Comparison of ENCODE assay signal across 9 mouse cellular contexts in genomic region chr2:92373437-92373813, GRCm38 (mm10). TPM values are rescaled to one million over a fixed set of nuclear protein-coding genes. Genes with fewer than 3 reads are reported as not detected.
DNase-seq lines count a peak whose midpoint lies in the region; ATAC-seq and TF ChIP-seq lines count a peak whose summit lies in the region.
"Had no signal": no experiment of that assay in that cellular context is flagged by ENCODE, and none has a peak within 500 bp of the region (broad histone marks: within the 10 kb centered on the region; RNA-seq: fewer than 3 reads in every experiment).

No protein-coding gene starts in this region.

- H3K36me3 ChIP-seq in hindbrain, embryonic 10.5 days, result peaks cover 15% of the 10 kb centered on the region
- peaks cover 2% of the 10 kb centered on the region; the same call in 1 of the 2 replicates for H3K36me3 ChIP-seq in hindbrain, postnatal 0 days (ENCODE audit: insufficient read depth, low read length)
- peaks cover 7% of the 10 kb centered on the region for H3K36me3 ChIP-seq in neural tube, embryonic 15.5 days
- H3K36me3 ChIP-seq in intestine, embryonic 16.5 days (ENCODE audit: control insufficient read depth, insufficient read depth, low read length), result peaks cover 6% of the 10 kb centered on the region; the same call in 1 of the 2 replicates

- H3K4me2 ChIP-seq in hindbrain, postnatal 0 days (ENCODE audit: low read depth, low read length), result no peak overlapping the region
- H3K4me2 ChIP-seq in neural tube, embryonic 15.5 days, result 0 out of 2 replicates have a peak overlapping the region, but pooled peaks have one; percentile 92
- H3K4me2 ChIP-seq in intestine, embryonic 16.5 days (ENCODE audit: low read depth, low read length), result no peak overlapping the region

- H3K9ac ChIP-seq in hindbrain, postnatal 0 days (replicated peaks; ENCODE audit: low read length), result no peak overlapping the region
- H3K9ac ChIP-seq in neural tube, embryonic 15.5 days (replicated peaks), result no peak overlapping the region
- no peak overlapping the region for H3K9ac ChIP-seq in intestine, embryonic 16.5 days (ENCODE audit: low read depth, low read length)

- H3K4me3 ChIP-seq in hindbrain, embryonic 10.5 days, result no peak overlapping the region
- no peak overlapping the region for H3K4me3 ChIP-seq in hindbrain, postnatal 0 days (ENCODE audit: low read length)
- no peak overlapping the region for H3K4me3 ChIP-seq in neural tube, embryonic 15.5 days (replicated peaks)
- no peak overlapping the region for H3K4me3 ChIP-seq in intestine, embryonic 16.5 days (ENCODE audit: low read length)

- H3K4me1 ChIP-seq in hindbrain, embryonic 10.5 days (replicated peaks), result peaks cover 76% of the 10 kb centered on the region
- H3K4me1 ChIP-seq in hindbrain, postnatal 0 days (ENCODE audit: insufficient read depth, low read length), result peaks cover 29% of the 10 kb centered on the region
- H3K4me1 ChIP-seq in neural tube, embryonic 15.5 days, result peaks cover 62% of the 10 kb centered on the region
- peaks cover 44% of the 10 kb centered on the region for H3K4me1 ChIP-seq in intestine, embryonic 16.5 days (ENCODE audit: control insufficient read depth, insufficient read depth, low read length)

- TF ChIP-seq CTCF in hindbrain, postnatal 0 days (IDR thresholded peaks at IDR 0.05; ENCODE audit: low read depth), result no peak

- DNase-seq in hindbrain, embryonic 10.5 days (ENCODE audit: low spot score), result no peak
- DNase-seq in hindbrain, postnatal 0 days (ENCODE audit: low spot score), result no peak
- DNase-seq in neural tube, embryonic 10.5 days (ENCODE audit: extremely low spot score, low spot score), result no peak
- DNase-seq in thymus, postnatal 14 days, result peak; percentile 41
- DNase-seq in spleen, postnatal 4 days (ENCODE audit: low spot score in 2 of 2), result no peak
- DNase-seq: liver had no signal

- WGBS in hindbrain, embryonic 10.5 days, result 85% methylated on average over 11 of the region's 11 CpGs
- 81% methylated on average over 11 of the region's 11 CpGs for WGBS in hindbrain, postnatal 0 days
- 64% methylated on average over 11 of the region's 11 CpGs for WGBS in neural tube, embryonic 15.5 days
- 81% methylated on average over 11 of the region's 11 CpGs for WGBS in intestine, embryonic 16.5 days

- ATAC-seq in hindbrain, postnatal 0 days, result no peak
- no peak for ATAC-seq in neural tube, embryonic 15.5 days (ENCODE audit: low FRiP score)
- ATAC-seq in intestine, embryonic 16.5 days, result no peak
- ATAC-seq: activated CD4-positive, CD25-positive, alpha-beta regulatory T cell, adult 4 months had no signal

- peak overlapping the region; percentile 91; the same call in 1 of the 2 replicates for H3K27ac ChIP-seq in hindbrain, embryonic 10.5 days
- no peak overlapping the region for H3K27ac ChIP-seq in hindbrain, postnatal 0 days
- no peak overlapping the region for H3K27ac ChIP-seq in neural tube, embryonic 15.5 days (replicated peaks)
- H3K27ac ChIP-seq in intestine, embryonic 16.5 days (ENCODE audit: low read length), result peak overlapping the region; percentile 79

- peaks cover 39% of the 10 kb centered on the region for H3K27me3 ChIP-seq in hindbrain, embryonic 10.5 days (ENCODE audit: insufficient read depth, poor library complexity, severe bottlenecking)
- H3K27me3 ChIP-seq in hindbrain, postnatal 0 days (ENCODE audit: insufficient read depth, low read length), result no peaks in the 10 kb centered on the region
- peaks cover 35% of the 10 kb centered on the region for H3K27me3 ChIP-seq in neural tube, embryonic 15.5 days (replicated peaks)
- peaks cover 10% of the 10 kb centered on the region; the same call in 1 of the 2 replicates for H3K27me3 ChIP-seq in intestine, embryonic 16.5 days (replicated peaks; ENCODE audit: control insufficient read depth, insufficient read depth, low read length)

- no peaks in the 10 kb centered on the region for H3K9me3 ChIP-seq in hindbrain, embryonic 10.5 days
- H3K9me3 ChIP-seq in hindbrain, postnatal 0 days (ENCODE audit: low read length), result no peaks in the 10 kb centered on the region
- H3K9me3 ChIP-seq in neural tube, embryonic 15.5 days (replicated peaks), result no peaks in the 10 kb centered on the region
- H3K9me3 ChIP-seq in intestine, embryonic 16.5 days (ENCODE audit: control insufficient read depth, low read length), result no peaks in the 10 kb centered on the region

RNA-seq across cellular contexts. Expression of gene Pex16, which starts 1.1 kb away (rescaled TPM):
- 26.0 and 30.1 TPM in 2 replicates for polyA plus RNA-seq in hindbrain, embryonic 10.5 days (2016; fragmentation: Nextera tagmentation; extraction: Ambion mirVana)
- total RNA-seq in hindbrain, postnatal 0 days (2014; rRNA removed), result 27.8 and 35.2 TPM in 2 replicates
- 44.3 and 48.6 TPM in 2 replicates for polyA plus RNA-seq in hindbrain, postnatal 0 days (2015; fragmentation: Nextera tagmentation; extraction: Ambion mirVana)
- polyA plus RNA-seq in neural tube, embryonic 15.5 days (2015; fragmentation: Nextera tagmentation; extraction: Ambion mirVana), result 39.1 and 39.7 TPM in 2 replicates
- polyA plus RNA-seq in intestine, embryonic 16.5 days (2015; fragmentation: Nextera tagmentation; extraction: Ambion mirVana), result 66.2 and 70.8 TPM in 2 replicates

RNA-seq across cellular contexts. Expression of gene Large2, which starts 1.2 kb away (rescaled TPM):
- polyA plus RNA-seq in hindbrain, embryonic 10.5 days (2016; fragmentation: Nextera tagmentation; extraction: Ambion mirVana), result 7.8 and 12.5 TPM in 2 replicates
- 0.11 and 0.16 TPM in 2 replicates for total RNA-seq in hindbrain, postnatal 0 days (2014; rRNA removed)
- 1.8 and 2.1 TPM in 2 replicates for polyA plus RNA-seq in hindbrain, postnatal 0 days (2015; fragmentation: Nextera tagmentation; extraction: Ambion mirVana)
- polyA plus RNA-seq in neural tube, embryonic 15.5 days (2015; fragmentation: Nextera tagmentation; extraction: Ambion mirVana), result 0.95 and 2.5 TPM in 2 replicates
- polyA plus RNA-seq in intestine, embryonic 16.5 days (2015; fragmentation: Nextera tagmentation; extraction: Ambion mirVana), result 11.8 and 12.3 TPM in 2 replicates
- polyA plus RNA-seq: activated CD4-positive, CD25-positive, alpha-beta regulatory T cell, adult 4 months had no signal

RNA-seq across cellular contexts. Expression of gene 1700029I15Rik, which starts 8.9 kb away (rescaled TPM):
- polyA plus RNA-seq in hindbrain, embryonic 10.5 days (2016; fragmentation: Nextera tagmentation; extraction: Ambion mirVana), result 3.3 and 4.3 TPM in 2 replicates
- 1.6 and 1.8 TPM in 2 replicates for total RNA-seq in hindbrain, postnatal 0 days (2014; rRNA removed)
- polyA plus RNA-seq in hindbrain, postnatal 0 days (2015; fragmentation: Nextera tagmentation; extraction: Ambion mirVana), result 4.0 and 4.9 TPM in 2 replicates
- polyA plus RNA-seq in neural tube, embryonic 15.5 days (2015; fragmentation: Nextera tagmentation; extraction: Ambion mirVana), result 7.1 and 8.0 TPM in 2 replicates
- 5.0 and 5.6 TPM in 2 replicates for polyA plus RNA-seq in intestine, embryonic 16.5 days (2015; fragmentation: Nextera tagmentation; extraction: Ambion mirVana)

RNA-seq across cellular contexts. Expression of gene Mapk8ip1, which starts 27.6 kb away (rescaled TPM):
- polyA plus RNA-seq in hindbrain, embryonic 10.5 days (2016; fragmentation: Nextera tagmentation; extraction: Ambion mirVana), result 55.0 and 75.5 TPM in 2 replicates
- total RNA-seq in hindbrain, postnatal 0 days (2014; rRNA removed), result 361 and 373 TPM in 2 replicates
- 177 and 182 TPM in 2 replicates for polyA plus RNA-seq in hindbrain, postnatal 0 days (2015; fragmentation: Nextera tagmentation; extraction: Ambion mirVana)
- polyA plus RNA-seq in neural tube, embryonic 15.5 days (2015; fragmentation: Nextera tagmentation; extraction: Ambion mirVana), result 134 and 169 TPM in 2 replicates
- 10.6 and 11.2 TPM in 2 replicates for polyA plus RNA-seq in intestine, embryonic 16.5 days (2015; fragmentation: Nextera tagmentation; extraction: Ambion mirVana)

Comparison
In these comparisons a context has a peak if more than half of its experiments do, and no peak if none do; other contexts are left out.
1. H3K27ac ChIP-seq: peak in hindbrain, embryonic 10.5 days (single experiment) and intestine, embryonic 16.5 days (single experiment); none in hindbrain, postnatal 0 days (single experiment) and neural tube, embryonic 15.5 days (single experiment).